Mouse (Mus musculus): ENCODE measurements around the gene Slitrk3.
"Not testable (repeated sequence)": the region's sequence is repeated elsewhere in the genome, so short reads cannot be mapped to it uniquely, and the experiment has no call there.

Slitrk3 gene

DNA sequence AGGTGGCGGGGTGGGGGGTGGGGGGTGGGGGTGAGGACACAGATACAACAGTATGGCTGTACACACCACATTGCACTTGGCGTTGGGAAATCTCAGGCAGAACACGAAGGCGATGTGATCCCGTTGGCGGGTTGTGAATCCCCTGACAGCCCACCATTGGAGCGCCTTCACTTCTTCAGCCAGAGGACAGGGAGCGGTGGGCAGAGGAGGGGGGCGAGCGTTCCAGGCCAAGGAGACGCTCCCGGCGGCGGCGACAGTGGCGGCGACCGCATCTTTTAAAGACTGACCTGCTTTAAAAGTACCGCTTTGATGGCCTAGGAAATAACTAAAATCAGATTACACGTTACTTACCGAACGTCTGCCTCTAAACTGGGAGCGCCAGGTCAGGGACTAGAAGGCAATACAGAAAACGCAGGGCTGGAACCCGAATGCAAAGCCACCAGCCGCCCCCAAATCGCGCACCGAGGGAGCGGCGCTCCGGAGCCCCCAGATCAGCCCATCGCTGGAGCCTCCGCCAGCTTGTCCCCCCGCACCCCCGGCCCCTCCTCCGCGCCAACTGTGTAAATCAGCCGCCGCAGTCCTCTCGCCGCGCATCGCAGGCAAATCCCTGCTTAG, at the start of gene Slitrk3:
Slitrk3 (minus strand) TSS at position 607 of the 615 bp plus-strand sequence.
- peak; percentile 76 to 77 for DNase-seq

DNA sequence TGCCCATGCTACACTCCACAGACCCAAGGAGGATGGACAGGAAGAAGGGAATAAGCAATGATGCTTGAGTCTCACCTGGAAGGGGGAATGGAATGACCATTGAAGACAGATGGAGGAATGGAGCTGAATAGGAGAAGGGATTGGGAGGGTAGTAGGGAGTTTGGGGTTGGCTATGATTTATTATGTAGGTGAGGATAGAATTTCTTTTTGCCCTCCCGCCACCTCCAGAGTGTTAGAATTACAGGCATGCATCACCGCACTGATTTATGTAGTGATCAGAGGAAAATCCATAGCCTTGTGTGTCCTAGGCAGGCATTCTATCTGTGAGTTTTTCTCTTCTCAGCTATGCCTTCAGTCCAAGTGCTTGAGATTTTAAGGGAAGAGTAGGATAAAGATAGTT, 36.8 kb upstream of the Slitrk3 start:
- not testable (repeated sequence) for DNase-seq

DNA sequence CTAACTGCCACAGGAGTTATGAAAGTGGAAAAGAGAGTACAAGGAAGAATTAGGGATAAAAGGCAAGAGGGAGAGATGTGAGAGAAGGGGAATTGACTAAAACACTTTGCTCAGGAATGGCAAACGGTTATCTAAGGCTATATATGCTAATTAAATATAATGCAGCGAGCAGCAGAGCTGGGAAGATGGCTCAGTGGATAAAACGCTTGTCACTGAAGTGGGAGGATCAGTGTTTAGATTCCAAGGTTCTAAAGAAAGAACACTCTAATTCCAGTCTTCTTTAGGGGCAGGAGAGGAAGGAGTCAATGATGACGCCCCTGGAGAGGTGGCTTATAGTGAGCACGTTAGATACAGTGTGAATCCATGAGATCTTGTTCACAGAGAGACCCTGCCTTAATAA, 27.0 kb upstream of the Slitrk3 start:
- no peak for DNase-seq

DNA sequence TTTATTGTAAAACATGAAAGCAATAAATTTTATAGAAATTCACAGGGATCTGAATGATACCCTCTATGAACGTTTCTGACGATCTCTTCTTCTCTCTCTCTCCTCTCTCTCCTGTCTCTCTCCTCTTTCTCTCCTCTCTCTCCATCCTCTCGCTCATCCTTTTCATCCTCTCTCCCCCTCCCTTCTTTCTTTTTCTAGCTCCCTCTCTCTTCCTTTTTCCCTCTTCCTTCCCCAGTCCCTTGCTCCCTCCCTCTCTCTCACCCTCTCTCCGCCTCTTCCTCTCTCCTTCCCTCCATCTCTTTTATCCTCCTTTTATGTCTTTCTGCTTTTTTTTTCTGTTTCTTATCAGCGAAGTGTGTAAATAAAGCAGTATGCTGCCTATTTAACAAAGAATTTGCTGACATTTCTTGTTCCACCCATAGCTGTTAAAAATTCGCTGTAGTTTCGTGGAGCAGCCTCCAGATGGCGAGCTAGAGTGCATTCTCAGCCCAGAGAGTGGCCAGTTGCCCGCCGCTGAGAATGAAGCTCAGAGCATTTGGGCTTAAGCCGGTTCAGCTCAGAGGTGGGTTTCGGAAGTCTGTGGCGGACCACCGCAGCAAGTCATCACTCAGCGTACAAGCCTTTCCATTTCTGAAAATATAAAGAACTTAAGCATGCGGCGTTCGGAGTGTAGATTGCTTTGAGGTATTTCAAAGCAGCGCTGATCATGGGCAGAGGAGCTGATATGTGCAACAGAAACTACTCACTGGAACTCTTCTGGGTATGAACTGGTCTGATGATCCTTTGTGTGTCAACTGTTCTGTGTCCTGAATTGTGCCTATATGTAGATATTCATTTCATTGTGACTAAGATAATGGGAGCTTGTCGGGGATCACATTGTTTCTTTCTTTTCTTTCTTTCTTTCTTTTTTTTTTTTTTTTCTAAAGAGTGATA, 8.5 kb upstream of the Slitrk3 start:
- DNase-seq = peak; percentile 87 to 88

DNA sequence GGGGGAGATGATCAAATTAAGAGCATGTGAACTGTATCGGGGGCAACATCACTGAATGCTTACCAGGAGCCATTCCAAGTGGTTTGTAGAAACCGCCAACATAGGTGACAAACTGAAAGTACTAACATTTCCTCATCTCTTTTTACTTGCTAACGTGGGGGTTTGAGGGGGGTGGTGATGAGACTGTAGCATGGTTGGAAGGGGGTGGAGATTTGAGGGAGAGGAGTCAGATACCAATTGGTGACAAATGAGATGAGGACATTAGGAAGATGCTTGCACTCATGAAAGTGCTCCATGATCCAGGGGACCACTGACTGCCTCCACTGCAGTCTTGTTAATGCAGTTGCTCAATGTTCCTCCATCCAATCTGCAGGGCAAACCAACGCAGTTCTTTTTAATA, 587 bp upstream of the Slitrk3 start:
- DNase-seq = peak in 1 of 2 experiments; percentile 11

DNA sequence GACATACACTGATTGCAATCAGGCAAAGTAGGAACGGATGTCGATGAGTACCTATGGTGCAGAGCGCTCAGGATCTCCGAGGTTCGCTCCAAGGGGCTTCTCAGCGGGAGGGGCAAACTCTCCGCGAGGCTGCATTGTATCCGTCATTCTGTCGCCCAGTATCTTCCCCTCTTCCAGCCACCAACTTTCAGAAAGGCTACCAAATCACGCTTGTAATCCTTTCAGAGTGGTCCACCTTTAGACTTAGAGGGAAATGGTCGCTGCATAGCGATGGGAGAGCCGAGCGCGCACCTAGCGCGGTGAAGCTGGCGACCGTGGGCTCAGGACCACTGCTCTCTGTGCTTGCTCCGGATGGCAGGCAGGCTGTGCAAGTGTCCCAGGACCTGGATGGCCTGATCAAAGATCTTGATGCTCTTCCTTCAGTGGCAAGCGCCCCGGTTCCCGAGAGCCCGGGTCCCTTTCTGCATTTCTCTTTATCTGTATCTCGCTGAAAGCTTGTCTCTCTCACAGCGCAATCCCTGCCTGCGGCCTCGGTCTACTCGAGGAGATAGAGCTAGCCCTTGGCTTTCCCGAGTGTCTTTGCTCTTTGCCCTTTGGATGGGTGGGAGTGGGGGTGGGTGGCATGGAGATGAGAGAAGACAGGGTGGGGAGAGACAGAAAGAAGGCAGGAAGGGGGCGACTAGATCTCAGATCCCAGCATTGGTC, 959 bp downstream of the Slitrk3 start:
- DNase-seq = peak; percentile 53 to 60

DNA sequence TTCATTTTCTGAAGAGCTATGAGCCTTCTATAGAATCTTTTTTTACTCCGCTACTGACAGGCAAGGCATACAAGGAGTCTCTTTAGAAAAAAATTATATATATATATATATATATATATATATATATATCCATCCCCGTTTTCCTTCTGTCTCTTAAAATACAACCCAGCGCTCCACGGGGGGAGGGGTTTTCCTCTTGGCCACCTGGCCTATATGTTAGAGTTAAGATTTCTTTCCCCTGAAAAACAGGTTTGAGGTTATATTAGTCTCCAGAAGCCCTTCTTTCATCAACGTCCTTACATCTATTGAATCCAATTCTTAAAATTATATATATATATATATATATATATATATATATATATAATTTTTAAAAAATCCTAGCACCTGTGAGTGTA, 1.6 kb downstream of the Slitrk3 start:
- peak; percentile 35 to 44 for DNase-seq

DNA sequence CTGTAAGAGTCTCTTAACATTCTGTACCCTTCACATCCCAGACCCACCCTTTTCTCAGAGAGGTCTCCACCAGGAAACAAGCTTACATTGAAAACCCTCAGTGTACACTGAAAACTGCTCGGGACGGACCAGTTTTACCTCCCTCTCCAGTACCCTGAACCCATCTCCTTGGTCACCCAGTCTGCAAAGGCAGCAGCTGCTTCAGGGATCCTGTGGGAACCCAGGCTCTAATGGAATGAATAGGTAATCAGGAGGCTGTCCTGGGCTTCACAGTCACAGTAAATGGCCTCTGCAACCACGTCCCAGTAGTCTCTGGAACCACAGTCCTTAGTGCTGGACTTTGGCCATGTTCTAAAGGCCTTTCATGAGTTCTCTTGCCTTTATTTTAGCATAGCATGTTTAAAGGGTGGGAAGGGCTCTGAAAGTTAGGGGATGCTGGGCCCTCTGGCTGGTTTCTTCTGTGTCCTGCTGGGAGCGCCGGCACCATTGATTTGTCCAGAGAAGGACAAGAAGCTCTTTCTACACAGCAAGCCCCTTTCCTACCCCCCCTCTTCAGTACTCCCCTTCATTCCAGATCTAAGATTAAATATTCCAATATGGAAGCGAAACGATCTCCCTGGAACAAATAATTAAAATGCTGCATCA, 2.1 kb downstream of the Slitrk3 start:
- peak in 1 of 2 experiments; percentile 13 for DNase-seq

DNA sequence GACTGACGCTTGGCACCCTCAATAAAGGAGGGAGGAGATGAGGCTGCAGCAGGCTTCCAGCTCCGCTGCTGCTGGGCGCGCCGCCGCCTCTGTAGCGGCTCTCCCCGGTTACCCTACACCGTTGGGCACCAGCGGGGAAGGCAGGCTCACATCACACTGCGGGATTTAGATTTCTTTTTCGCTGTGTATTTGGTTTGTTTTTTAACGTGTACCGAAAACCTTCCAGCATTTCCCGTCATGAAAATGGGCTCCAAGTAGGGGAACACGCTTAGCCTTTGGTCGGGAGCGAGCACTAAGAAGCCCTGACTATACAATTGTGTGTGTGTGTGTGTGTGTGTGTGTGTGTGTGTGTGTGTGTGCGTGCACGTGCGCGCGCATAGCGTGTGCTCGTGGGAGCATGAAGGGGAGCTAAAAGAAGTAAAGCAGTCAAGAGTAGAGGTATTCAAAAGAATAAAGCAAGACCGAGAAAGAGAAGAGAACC, 4.1 kb downstream of the Slitrk3 start:
- peak; percentile 52 to 67 for DNase-seq

DNA sequence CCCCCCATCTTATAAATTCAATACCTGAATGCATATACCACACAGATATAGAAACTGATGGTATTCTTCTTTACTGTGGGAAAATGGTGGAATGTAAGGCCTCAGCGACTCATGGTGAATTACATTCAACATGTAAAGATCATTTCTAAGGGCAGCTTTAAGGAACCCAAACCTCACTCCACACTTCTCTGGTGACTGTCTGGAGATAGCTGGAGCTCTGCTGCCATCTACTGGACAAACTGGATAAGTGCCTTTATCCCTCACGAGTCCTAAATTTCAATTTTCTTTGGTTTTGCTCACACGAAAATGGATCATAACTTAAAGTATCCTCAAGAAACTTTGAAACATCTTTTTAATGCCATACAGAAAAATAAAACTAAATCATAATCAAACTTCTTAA, 11.4 kb downstream of the Slitrk3 start:
- peak; percentile 80 to 86 for DNase-seq

DNA sequence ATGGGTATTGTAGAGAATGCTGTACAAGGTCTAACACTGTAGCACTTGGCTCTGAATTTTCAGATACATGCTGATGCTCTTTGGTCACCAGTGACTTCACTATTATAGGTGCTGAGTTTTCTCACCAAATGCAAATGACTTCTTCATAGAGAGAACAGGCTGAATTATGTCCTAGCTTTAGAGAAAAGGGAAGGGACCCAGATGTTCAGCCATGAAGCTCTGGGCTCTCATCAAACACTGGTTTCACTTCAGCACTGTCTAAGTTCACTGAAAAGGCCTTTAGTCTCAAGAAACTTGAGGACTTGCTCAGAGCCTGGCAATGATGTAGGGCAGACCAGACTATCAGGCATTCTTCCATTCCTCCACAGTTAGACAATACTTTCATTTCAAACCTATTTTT, 15.3 kb downstream of the Slitrk3 start:
- no peak for DNase-seq

DNA sequence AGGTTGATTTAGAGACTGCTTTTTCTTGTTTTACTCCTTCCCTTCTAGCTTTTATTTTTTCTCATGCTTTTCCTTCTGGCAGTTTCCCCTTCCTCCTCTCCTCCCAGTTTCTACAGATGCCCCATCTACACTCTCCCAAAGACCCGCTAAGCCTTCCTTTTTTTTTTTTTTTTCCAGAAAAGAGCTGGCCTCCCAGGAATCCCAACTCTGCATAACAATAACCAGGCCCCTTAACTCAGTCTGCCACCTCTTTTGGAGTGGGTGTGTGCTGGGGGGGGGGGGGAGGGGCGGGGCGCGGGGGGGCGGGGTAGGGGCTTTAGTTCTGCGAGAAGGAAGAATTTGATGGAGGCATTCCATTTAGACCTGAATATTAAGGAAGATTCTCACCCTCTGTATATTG, 51.6 kb downstream of the Slitrk3 start:
- no peak for DNase-seq

DNA sequence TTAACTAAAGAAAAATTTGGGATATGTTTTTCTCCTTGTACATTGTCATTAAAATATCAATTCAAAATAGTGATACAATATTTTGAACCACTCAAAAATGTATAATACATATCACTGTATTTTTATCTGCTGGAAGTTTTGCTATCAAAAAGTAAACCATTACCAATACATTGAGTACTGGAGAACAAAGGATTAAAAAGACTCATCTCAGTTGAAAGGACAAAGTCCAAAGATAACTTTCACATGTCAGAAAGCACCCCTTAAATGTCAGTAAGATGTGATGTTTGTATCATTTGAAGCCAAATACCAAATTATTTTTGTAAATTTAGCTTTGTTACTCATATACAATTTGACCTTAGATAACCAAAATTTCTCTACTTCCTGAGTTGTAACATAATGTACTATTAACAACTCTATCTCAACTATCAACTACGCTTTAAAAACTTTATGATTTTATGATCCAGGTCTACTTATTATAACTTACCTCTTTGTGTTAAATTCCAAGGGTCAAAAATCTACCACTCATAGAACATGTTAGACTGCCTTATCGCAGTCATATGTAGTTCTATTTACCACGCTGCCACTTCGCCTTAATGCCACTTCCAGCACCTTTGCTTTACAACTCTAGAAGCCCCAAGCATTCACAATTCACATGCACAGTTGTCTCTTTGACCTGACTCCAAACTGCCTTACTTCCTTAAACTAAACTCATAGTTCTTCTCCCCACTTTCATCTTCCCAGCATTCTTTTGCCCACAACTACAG, 54.5 kb downstream of the Slitrk3 start:
- DNase-seq = no peak

DNA sequence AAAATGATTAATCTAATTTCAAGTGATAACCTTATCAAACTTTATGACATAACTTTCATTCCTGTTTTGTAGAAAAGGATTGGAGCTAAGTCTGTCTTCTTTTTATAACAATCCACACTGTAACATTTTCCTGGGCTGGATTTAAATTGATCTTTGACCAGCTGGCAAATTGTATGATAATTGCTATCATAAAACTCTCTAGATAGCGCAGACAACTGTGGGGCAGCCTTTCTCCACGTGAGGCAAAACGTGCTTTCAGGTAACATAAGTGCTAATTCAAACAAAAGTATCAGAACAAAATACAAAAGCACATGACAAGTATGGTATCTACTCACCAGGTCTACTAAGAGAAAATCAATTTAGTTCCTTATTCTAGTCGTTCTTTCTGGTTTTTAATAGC, 60.1 kb downstream of the Slitrk3 start:
- DNase-seq = no peak

Data from cerebellum, postnatal 10 days (tissue).